Mouse (Mus musculus): ENCODE data around the gene Ephb1. TPM values are rescaled to one million over a fixed set of nuclear protein-coding genes. Genes with fewer than 3 reads are reported as not detected.
A peak's percentile ranks its signal among the peaks of the same experiment; 100 is the strongest.

The Ephb1 gene
- polyA plus RNA-seq, 1 experiment: 20.5 TPM

GRCm38 (mm10) chr9:102309278-102309677 is 45.2 kb downstream of the Ephb1 start:
- no peak for DNase-seq (ENCODE audit: extremely low spot score in 1 of 2, low spot score in 1 of 2)

- DNase-seq (ENCODE audit: extremely low spot score in 1 of 2, low spot score in 1 of 2): no peak
Measured at GRCm38 (mm10) chr9:102307656-102308055, 46.8 kb downstream of the Ephb1 start.

- DNase-seq (ENCODE audit: extremely low spot score in 1 of 2, low spot score in 1 of 2): no peak
Measured at GRCm38 (mm10) chr9:102306645-102307415, 47.7 kb downstream of the Ephb1 start.

- no peak for DNase-seq (ENCODE audit: extremely low spot score in 1 of 2, low spot score in 1 of 2)
Measured at GRCm38 (mm10) chr9:102305432-102306100, 48.9 kb downstream of the Ephb1 start.

- no peak for DNase-seq (ENCODE audit: extremely low spot score in 1 of 2, low spot score in 1 of 2)
Measured at GRCm38 (mm10) chr9:102304796-102305195, 49.7 kb downstream of the Ephb1 start.

GRCm38 (mm10) chr9:102303882-102304281 is 50.6 kb downstream of the Ephb1 start:
- no peak for DNase-seq (ENCODE audit: extremely low spot score in 1 of 2, low spot score in 1 of 2)

- no peak for DNase-seq (ENCODE audit: extremely low spot score in 1 of 2, low spot score in 1 of 2)
Measured at GRCm38 (mm10) chr9:102300985-102301384, 53.5 kb downstream of the Ephb1 start.

- no peak for DNase-seq (ENCODE audit: extremely low spot score in 1 of 2, low spot score in 1 of 2)
Measured at GRCm38 (mm10) chr9:102298741-102299140, 55.8 kb downstream of the Ephb1 start.

- DNase-seq (ENCODE audit: extremely low spot score in 1 of 2, low spot score in 1 of 2): peak in 1 of 2 experiments; percentile 61
Measured at GRCm38 (mm10) chr9:102297986-102298385, 56.5 kb downstream of the Ephb1 start.

- DNase-seq (ENCODE audit: extremely low spot score in 1 of 2, low spot score in 1 of 2): no peak
Measured at GRCm38 (mm10) chr9:102297176-102297575, 57.3 kb downstream of the Ephb1 start.

- peak in 1 of 2 experiments; percentile 44 for DNase-seq (ENCODE audit: extremely low spot score in 1 of 2, low spot score in 1 of 2)
Measured at GRCm38 (mm10) chr9:102293605-102294004, 60.9 kb downstream of the Ephb1 start.

GRCm38 (mm10) chr9:102291230-102291629 is 63.3 kb downstream of the Ephb1 start:
- no peak for DNase-seq (ENCODE audit: extremely low spot score in 1 of 2, low spot score in 1 of 2)

GRCm38 (mm10) chr9:102288356-102288755 is 66.1 kb downstream of the Ephb1 start:
- DNase-seq (ENCODE audit: extremely low spot score in 1 of 2, low spot score in 1 of 2): no peak

- DNase-seq (ENCODE audit: extremely low spot score in 1 of 2, low spot score in 1 of 2): no peak
Measured at GRCm38 (mm10) chr9:102275931-102276330, 78.6 kb downstream of the Ephb1 start.

- no peak for DNase-seq (ENCODE audit: extremely low spot score in 1 of 2, low spot score in 1 of 2)
Measured at GRCm38 (mm10) chr9:102274016-102274415, 80.5 kb downstream of the Ephb1 start.

GRCm38 (mm10) chr9:102273469-102273808 is 81.1 kb downstream of the Ephb1 start:
- no peak for DNase-seq (ENCODE audit: extremely low spot score in 1 of 2, low spot score in 1 of 2)

GRCm38 (mm10) chr9:102272731-102273468 is 81.6 kb downstream of the Ephb1 start:
- DNase-seq (ENCODE audit: extremely low spot score in 1 of 2, low spot score in 1 of 2): peak in 1 of 2 experiments; percentile 30

GRCm38 (mm10) chr9:102270496-102270895 is 84.0 kb downstream of the Ephb1 start:
- no peak for DNase-seq (ENCODE audit: extremely low spot score in 1 of 2, low spot score in 1 of 2)

GRCm38 (mm10) chr9:102267311-102268027 is 87.0 kb downstream of the Ephb1 start:
- peak in 1 of 2 experiments; percentile 57 for DNase-seq (ENCODE audit: extremely low spot score in 1 of 2, low spot score in 1 of 2)

GRCm38 (mm10) chr9:102263760-102264159 is 90.7 kb downstream of the Ephb1 start:
- DNase-seq (ENCODE audit: extremely low spot score in 1 of 2, low spot score in 1 of 2): no peak

GRCm38 (mm10) chr9:102262100-102262501 is 92.4 kb downstream of the Ephb1 start:
- no peak for DNase-seq (ENCODE audit: extremely low spot score in 1 of 2, low spot score in 1 of 2)
